Mouse (Mus musculus): ENCODE measurements around the gene Gm3893.
"Not testable (repeated sequence)": the region's sequence is repeated elsewhere in the genome, so short reads cannot be mapped to it uniquely, and the experiment has no call there.

Gm3893 gene

GRCm38 (mm10) chr4:42090907-42091306, at the start of gene Gm3893:
Gene Gm3893 (plus strand): TSS chr4:42091207.
- not testable (repeated sequence) for DNase-seq

- not testable (repeated sequence) for DNase-seq
Observed at GRCm38 (mm10) chr4:42114517-42114916, 23.5 kb downstream of the Gm3893 start, which contains the start of gene Gm13304. Gene Gm13304 (plus strand): TSS chr4:42114817.

Measured in lung, adult 18-20 months (tissue).